Mouse (Mus musculus) heart, adult 2 months (tissue): ENCODE data around the gene Glrx3. TPM values are rescaled to one million over a fixed set of nuclear protein-coding genes. Genes with fewer than 3 reads are reported as not detected.

ENCODE experiments used
- DNase-seq, 2 experiments: peaks; one replicate each; pipeline ENCODE4 v3.0.0; 2021
- H3K27ac ChIP-seq: fragments of 200-600 bp; 2 replicates; pipeline ENCODE4 v1.8.1; 2022
- H3K27me3 ChIP-seq: fragments of 200-500 bp; 2 replicates; pipeline ENCODE4 v1.6.1; 2012; ENCODE audit warnings: mild to moderate bottlenecking, low read length, inconsistent platforms, mixed read lengths; ENCODE audit not compliant: control insufficient read depth, insufficient read depth
- H3K36me3 ChIP-seq: fragments of 200-500 bp; 2 replicates; pipeline ENCODE4 v1.6.1; 2012; ENCODE audit warnings: low read length, inconsistent platforms; ENCODE audit not compliant: control insufficient read depth, insufficient read depth
- H3K4me1 ChIP-seq: fragments of 200-500 bp; 2 replicates; pipeline ENCODE4 v1.6.1; 2011; ENCODE audit warnings: low read length; ENCODE audit not compliant: control insufficient read depth, insufficient read depth
- H3K4me3 ChIP-seq: fragments of 200-600 bp; 2 replicates; pipeline ENCODE4 v1.8.1; 2022
- H3K79me2 ChIP-seq: fragments of 200-500 bp; replicated peaks from 2 replicates; pipeline ENCODE4 v1.6.1; 2012; ENCODE audit warnings: mild to moderate bottlenecking, inconsistent platforms, low read length, moderate library complexity, mixed read lengths; ENCODE audit not compliant: control insufficient read depth, insufficient read depth
- H3K9ac ChIP-seq: fragments of 200-500 bp; 2 replicates; pipeline ENCODE4 v1.6.1; 2012; ENCODE audit warnings: low read depth, mild to moderate bottlenecking, control low read depth, inconsistent platforms, low read length, mixed read lengths
- CTCF ChIP-seq: fragments of 200-600 bp; IDR thresholded peaks from 2 replicates; pipeline ENCODE4 v1.8.1; 2022; ENCODE audit warnings: antibody characterized with exemption, mild to moderate bottlenecking, moderate library complexity
- EP300 ChIP-seq: fragments of 200-500 bp; IDR thresholded peaks from 2 replicates; pipeline ENCODE4 v1.6.1; 2011; ENCODE audit warnings: low read depth, low read length, control low read depth; ENCODE audit not compliant: insufficient read depth
- POLR2A ChIP-seq: fragments of 200-500 bp; IDR thresholded peaks from 2 replicates; pipeline ENCODE4 v1.6.1; 2011; ENCODE audit warnings: mild to moderate bottlenecking, low read depth, low read length, control low read depth; ENCODE audit not compliant: insufficient read depth
- WGBS: fragments of 180-500 bp; shearing (Covaris S2); methylation state at CpG from one replicate; pipeline ENCODE4 v1.1.7; 2018; 5-methylcytosine and 5-hydroxymethylcytosine counted together
- intact Hi-C: fragments of 180-260 bp; cut with DNase I; formaldehyde crosslinking; loops from one replicate; pipeline ENCODE4 v1.15.1; 2025
- polyA plus RNA-seq: library from polyadenylated mRNA; depleted of rRNA; stranded (reverse); fragments of >200 nt; gene quantifications from 2 replicates; pipeline ENCODE4 v1.2.3, GENCODE M21; 2012
- total RNA-seq, 2 experiments: library from RNA; stranded (reverse); gene quantifications; 2 replicates each; pipeline ENCODE4 v1.2.3; 2021

Glrx3 gene
- total and polyA plus RNA-seq, 3 experiments, result 94.9 to 147 (median 123) TPM

DNA sequence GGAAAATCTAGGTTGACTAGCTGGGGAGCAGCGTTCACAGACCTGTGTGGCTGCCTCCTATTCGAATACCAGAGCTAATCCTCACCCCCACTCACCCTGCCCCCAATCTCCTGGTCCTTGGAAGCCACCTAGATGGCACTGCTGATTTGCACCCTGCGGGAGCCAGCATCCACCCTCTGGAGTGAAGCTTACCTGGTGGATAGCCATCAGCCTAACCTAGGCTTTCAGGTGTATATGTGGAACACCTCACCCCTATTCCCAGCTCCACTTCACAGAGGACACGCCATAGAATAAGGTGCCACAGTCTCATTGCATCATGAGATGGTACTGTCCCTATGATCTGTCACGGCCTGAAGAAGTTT is 41.2 kb downstream of the Glrx3 start:
- 19% methylated on average over 5 of the region's 5 CpGs for WGBS
- no peaks in the 10 kb centered on the region for H3K79me2 ChIP-seq
- intact Hi-C loops, result loop anchor here (1.0 to 5.0 kb wide), 5 partner anchors 72 to 1349 kb away; no protein-coding TSS in a partner anchor
- no peaks in the 10 kb centered on the region for H3K4me1 ChIP-seq
- no peak overlapping the region for H3K9ac ChIP-seq
- H3K36me3 ChIP-seq, result no peaks in the 10 kb centered on the region
- H3K27me3 ChIP-seq, result peaks cover 2% of the 10 kb centered on the region; the same call in 1 of the 2 replicates
- TF ChIP-seq EP300 (no peak), CTCF (no peak), POLR2A (no peak)
- no peak overlapping the region for H3K27ac ChIP-seq
- no peak for DNase-seq
- H3K4me3 ChIP-seq, result no peak overlapping the region

DNA sequence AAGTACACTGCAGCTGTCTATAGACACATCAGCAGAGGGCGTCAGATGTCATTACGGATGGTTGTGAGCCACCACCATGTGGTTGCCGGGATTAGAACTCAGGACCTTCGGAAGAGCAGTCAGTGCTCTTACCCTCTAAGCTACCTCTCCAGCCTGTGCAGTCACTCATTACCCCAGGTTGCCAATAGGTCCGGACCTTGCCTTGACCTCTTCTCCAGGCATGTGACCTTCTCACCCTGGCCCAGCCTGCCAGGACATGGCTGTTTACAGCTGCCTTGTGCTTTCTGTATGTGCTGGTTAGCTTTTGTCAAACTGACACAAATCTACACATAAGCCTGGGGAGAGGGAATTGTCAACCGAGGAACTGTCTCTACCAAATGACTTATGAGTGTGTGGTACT is 43.4 kb downstream of the Glrx3 start:
- Histone ChIP-seq H3K36me3 (no peaks in the 10 kb centered on the region), H3K27ac (no peak overlapping the region), H3K4me1 (no peaks in the 10 kb centered on the region), H3K79me2 (no peaks in the 10 kb centered on the region), H3K27me3 (peaks cover 2% of the 10 kb centered on the region; the same call in 1 of the 2 replicates), H3K4me3 (no peak overlapping the region), H3K9ac (no peak overlapping the region)
- DNase-seq, result no peak
- 86% methylated on average over 6 of the region's 6 CpGs for WGBS
- TF ChIP-seq CTCF (no peak), EP300 (no peak), POLR2A (no peak)
- intact Hi-C loops, result no loop called here

DNA sequence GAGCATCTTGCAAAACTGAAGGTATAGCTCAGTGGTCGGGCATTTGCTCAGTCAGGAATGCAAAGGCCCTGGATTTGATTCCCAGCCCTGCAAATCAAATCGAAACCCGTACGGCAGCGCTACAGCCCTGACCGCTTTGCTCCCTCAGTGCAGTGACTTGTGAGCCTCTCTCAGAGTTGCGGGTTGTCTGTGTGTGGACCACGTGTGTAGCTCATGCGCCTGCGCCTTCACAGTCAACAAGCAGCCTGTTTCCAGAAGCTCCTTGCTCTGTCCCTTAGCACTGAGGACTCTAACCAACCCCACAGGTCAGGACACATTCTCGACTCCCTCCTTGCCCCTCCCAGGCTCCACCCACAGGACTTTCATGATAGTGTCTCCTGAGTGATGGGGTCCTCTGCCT is 46.6 kb downstream of the Glrx3 start:
- no peaks in the 10 kb centered on the region for H3K36me3 ChIP-seq
- H3K27ac ChIP-seq, result no peak overlapping the region
- H3K9ac ChIP-seq, result no peak overlapping the region
- no peak for TF ChIP-seq CTCF
- no peak for TF ChIP-seq POLR2A
- TF ChIP-seq EP300, result no peak
- no peaks in the 10 kb centered on the region for H3K27me3 ChIP-seq
- H3K4me3 ChIP-seq, result no peak overlapping the region
- H3K4me1 ChIP-seq, result no peaks in the 10 kb centered on the region
- DNase-seq, result no peak
- intact Hi-C loops, result no loop called here
- WGBS, result 80% methylated on average over 11 of the region's 11 CpGs
- no peaks in the 10 kb centered on the region for H3K79me2 ChIP-seq

DNA sequence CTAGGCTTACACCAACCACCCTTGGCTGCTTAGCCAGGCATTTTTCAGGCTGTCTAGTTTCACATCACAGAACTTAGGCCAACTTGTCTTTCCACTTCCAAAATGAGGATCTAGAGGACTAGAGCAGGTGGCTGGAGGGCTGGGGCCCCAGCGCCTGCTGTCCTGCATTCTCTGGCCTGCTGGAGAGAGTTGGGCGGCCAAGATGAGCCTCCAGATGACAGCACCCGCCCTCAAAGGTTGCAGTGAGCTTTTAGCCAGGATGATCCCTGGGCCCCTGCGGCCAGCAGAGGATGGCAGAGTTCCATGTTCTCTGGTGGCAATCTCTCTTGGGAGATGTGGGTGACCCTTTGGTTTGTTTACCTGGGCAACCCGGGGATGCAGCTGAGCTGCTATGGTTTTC is 51.0 kb downstream of the Glrx3 start:
- no peaks in the 10 kb centered on the region for H3K27me3 ChIP-seq
- no peak overlapping the region for H3K4me3 ChIP-seq
- TF ChIP-seq CTCF (no peak), POLR2A (no peak), EP300 (no peak)
- H3K4me1 ChIP-seq, result no peaks in the 10 kb centered on the region
- H3K79me2 ChIP-seq, result no peaks in the 10 kb centered on the region
- intact Hi-C loops, result no loop called here
- DNase-seq, result no peak
- WGBS, result 58% methylated on average over 5 of the region's 5 CpGs
- H3K27ac ChIP-seq, result no peak overlapping the region
- no peak overlapping the region for H3K9ac ChIP-seq
- H3K36me3 ChIP-seq, result no peaks in the 10 kb centered on the region

DNA sequence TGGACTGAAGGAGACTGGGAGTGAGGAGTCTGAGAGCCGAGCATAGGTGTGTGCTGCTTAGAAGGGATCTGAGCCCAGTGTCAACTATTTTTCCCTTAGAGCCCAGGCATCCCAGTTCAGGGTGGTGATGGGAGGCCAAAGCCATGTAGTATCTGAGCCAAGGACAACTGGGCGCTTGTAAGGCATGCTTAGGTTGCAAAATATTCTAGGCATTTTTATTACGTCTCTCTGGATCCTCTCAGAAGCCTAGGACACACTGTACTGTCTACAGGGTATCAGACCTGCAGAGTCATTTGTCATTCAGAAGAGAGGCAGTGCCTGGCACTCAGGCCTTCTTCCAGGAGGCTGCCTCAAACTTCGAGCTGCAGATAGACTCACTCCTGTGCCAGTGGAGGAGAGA is 53.3 kb downstream of the Glrx3 start:
- no peak for DNase-seq
- Histone ChIP-seq H3K36me3 (no peaks in the 10 kb centered on the region), H3K4me1 (no peaks in the 10 kb centered on the region), H3K4me3 (no peak overlapping the region), H3K9ac (no peak overlapping the region), H3K79me2 (no peaks in the 10 kb centered on the region), H3K27ac (no peak overlapping the region), H3K27me3 (no peaks in the 10 kb centered on the region; the same call in 1 of the 2 replicates)
- WGBS, result 46% methylated on average over 4 of the region's 4 CpGs
- intact Hi-C loops, result no loop called here
- no peak for TF ChIP-seq EP300
- no peak for TF ChIP-seq CTCF

DNA sequence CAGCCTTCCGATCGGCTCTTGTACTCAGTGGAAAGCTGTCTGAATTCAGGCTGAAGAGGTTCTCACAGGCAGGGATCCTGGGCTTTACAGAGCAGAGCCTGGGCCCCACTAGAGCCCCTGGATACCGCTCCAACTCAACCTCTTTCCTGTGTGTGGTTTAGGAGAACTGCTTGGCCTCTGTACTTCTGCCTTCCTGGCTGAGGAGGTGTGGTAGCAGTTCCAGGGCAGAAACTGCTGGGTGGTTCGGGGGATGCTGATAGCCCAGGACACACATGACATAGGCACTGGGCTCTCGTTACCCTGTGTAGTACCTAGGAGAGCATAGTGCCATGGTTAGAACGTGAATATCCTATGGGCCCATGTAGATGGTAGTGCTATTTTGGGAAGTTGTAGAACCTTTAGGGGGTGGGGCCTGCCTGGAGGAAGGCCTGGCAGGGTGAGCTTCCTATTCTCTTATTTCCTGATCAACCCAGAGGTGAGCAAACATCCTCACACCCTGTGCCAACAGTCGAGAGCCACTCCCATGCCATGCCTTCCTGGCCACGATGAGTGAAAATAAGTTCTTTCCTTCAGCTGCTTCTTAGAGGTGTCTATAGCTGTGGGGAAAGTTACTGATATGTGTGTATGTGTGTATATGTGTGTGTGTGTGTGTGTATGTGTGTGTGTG is 55.0 kb downstream of the Glrx3 start:
- H3K79me2 ChIP-seq, result no peaks in the 10 kb centered on the region
- intact Hi-C loops, result no loop called here
- no peak overlapping the region for H3K4me3 ChIP-seq
- H3K27ac ChIP-seq, result no peak overlapping the region
- H3K4me1 ChIP-seq, result no peaks in the 10 kb centered on the region
- WGBS, result 61% methylated on average over 8 of the region's 8 CpGs
- H3K36me3 ChIP-seq, result no peaks in the 10 kb centered on the region
- no peaks in the 10 kb centered on the region; the same call in 1 of the 2 replicates for H3K27me3 ChIP-seq
- TF ChIP-seq POLR2A (no peak), EP300 (no peak), CTCF (no peak)
- no peak for DNase-seq
- H3K9ac ChIP-seq, result no peak overlapping the region
